Mouse (Mus musculus): ENCODE data around the gene Mbd3. TPM values are rescaled to one million over a fixed set of nuclear protein-coding genes. Genes with fewer than 3 reads are reported as not detected.

Mbd3 gene
- total RNA-seq (2015), result 91.1 and 96.6 TPM in 2 replicates
- total RNA-seq (2017), result 82.8 and 90.8 TPM in 2 replicates

DNA sequence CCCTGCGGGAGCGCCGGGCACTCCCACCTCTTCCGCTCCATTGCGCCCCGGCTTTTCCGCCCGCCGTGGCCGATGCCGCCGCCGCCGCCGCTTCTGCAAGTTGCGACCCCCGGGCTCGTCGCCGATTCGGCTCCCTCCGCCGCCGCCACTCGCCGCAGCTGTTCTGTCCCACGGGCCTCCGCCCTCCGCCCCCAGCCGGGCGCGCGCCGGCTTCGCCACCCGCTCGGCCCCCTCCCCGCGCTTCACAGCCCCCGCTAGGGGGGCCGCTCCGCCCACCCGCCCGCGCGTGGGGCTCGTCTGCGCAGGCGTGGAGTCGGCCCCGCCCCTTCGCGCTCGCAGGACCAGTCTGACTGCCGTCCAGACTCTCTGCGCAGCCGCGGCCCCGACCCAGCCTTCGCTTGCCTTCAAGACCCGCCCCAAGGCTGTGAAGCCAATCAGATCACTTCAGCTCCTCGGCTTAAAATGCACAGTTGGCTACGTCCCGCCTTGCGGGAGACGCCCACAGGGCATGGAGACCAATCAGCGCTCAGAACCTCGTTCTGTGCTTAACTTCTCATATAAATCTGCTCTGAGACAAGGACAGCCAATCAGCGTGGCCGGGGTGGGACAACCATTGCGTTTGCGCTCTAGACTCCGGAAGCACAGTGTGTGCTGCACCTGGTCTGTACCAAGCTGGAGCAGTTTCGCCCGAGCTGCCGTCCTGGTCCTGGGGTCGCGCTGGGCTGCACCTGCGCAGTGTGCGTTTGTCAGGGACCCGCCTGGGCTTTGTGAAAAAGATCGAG, at the start of gene Mbd3:
Gene Mbd3 (minus strand): TSS at position 360 of the 782 bp plus-strand sequence.
- peak; percentile 85 for ATAC-seq (replicated peaks; ENCODE audit: poor library complexity)

DNA sequence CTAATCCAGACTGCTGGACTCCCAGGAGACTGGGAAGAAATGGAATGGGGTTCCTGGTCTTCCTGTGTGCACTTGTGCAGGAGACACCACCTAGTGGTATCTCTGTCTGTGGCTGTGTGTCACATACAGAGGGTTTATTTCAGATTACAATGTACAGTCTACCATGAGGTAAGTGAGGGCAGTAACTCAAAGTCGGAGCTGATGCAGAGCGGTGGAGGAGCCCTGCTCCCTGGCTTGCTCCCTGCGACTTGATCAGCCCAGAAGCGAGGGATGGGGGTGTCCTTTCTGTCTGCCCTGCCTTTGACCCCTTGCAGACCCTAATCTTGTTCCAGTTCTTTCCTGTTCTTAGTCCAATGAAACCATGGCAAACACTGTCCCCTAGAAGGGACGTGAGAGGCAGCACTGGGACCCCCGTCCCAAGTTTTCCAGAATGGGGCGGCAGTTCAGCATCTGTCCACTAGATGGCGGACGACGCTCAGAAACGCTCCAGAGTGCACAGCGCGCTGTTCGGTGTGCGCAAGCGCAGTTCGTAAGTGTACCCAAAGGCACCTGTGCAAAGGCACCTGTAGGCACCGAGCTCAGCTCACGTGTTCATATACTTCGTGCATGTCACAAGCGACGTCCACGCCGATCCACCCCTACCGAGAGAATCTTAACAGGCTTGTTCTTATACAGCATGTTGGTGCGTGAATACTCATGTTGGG, 46.7 kb upstream of the Mbd3 start:
- peak; percentile 86 for ATAC-seq (replicated peaks; ENCODE audit: poor library complexity)

DNA sequence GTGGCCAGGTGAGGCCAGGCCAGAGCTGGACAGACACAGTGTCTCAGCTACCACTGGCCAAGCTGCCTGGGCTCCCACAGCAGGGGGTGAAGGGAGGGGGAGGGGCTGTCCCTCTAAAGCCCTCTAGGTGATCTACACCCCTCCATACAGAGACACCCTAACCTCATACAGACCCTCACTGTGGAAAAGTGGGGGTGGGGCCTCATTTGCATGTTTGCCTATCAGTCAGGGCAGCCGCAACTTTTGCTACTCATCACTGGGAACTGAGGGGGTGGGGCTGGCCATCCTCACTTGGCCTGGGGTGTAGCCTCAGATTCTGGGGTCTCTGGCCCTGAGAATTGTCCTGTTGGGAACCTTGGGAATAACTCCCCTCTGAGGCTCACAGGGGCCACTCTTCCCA, 45.7 kb upstream of the Mbd3 start:
- ATAC-seq (replicated peaks; ENCODE audit: poor library complexity), result no peak

DNA sequence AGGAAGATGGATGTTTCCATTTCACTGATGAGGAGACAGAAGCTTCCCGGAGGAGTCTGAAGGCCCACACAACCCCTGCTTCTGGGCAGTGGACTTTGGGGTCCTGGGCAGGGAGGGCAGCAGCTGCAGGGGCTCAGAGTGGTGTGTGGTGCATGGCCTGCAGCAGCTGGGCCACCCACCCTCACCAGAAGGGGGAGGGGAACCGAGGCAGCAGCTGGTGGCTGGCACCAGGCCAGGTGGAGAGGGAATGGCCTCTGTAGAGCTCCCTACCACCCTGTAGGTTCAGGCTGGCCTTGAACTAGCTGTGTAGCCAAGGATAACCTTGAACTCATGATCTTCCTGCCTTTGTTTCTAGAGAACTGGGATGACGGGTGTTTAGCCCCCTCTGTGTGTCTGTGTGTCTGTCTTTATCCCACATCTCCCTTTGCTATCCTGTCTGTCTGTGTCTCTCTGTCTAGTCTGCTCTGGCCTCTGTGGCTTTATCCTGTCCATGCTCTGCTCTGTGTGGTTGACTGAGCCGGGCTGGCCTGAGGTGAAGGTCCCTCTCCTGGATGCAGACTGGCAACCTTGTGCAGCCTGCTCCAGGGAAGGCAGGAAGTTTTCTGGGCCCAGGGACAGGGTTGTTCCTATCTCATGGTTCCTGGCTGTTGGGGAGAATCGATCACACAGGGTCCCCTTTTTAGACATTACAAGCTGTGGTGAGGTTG, 45.1 kb upstream of the Mbd3 start:
- no peak for ATAC-seq (replicated peaks; ENCODE audit: poor library complexity)

DNA sequence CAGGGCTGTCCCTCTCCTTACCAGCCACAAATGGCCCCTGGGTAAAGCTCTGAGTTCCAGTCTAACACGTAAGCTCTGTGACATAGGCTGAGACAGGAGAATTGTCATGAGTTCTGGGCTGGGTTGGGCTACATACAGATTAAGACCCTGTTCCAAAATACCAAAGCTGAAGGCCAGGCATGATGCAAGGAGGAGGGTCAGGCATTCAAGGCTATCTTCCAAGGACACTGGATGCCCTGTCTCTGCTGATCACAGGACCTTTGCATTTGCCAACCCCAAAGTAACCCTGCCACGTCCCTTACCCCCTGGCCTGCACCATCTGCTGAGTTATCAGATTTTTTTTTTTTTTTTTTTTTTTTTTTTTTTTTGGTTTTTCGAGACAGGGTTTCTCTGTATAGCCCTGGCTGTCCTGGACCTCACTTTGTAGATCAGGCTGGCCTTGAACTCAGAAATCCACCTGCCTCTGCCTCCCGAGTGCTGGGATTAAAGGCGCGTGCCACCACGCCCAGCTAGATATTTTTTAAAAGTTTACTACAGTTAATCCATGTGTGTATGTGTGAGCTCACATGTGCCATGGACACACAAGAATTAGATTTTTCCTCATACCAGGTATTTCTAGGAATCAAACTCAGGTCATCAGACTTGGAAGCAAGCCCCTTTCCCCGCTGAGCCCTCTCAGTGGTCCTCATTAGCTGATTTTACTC, 44.4 kb upstream of the Mbd3 start:
- ATAC-seq (replicated peaks; ENCODE audit: poor library complexity), result no peak

DNA sequence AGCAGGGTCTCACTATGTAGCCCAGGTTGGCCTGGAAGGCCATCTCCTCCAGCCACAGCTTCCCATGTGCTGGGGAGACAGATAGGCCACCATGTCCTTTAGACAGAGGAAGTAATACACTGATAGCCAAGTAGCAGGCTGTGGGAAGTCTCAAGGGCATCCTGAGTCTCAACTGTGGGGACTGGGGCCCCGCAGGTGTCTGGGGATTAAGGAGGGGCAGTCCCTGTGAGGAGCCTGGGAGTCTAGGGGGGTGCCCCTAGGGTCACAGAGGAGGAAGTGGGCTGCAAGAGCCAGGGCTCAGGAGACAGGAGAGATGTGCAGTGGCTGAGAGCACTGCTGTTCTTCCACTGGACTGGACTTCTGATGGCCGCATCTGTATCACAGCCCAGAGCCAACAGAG, 43.6 kb upstream of the Mbd3 start:
- ATAC-seq (replicated peaks; ENCODE audit: poor library complexity), result no peak

DNA sequence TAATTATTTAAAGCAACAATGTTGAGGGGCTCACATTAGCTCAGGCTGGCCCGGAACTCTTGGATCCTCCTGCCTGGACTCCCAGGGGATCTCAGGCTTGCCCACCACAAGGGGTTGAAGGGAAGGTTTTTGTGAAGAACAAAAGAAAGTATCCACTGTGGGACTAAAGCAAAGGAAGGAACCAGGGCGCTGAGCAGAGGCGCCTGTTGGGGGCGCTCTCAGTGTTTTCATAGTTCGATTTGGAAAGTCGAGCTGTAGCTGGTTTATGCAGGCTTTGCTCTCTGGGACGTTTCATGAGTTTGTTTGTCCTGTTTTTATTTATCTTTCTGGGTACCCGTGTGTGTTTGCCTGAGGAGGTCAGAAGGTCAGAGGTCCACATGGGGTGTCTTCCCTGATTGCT, 42.2 kb upstream of the Mbd3 start:
- no peak for ATAC-seq (replicated peaks; ENCODE audit: poor library complexity)

DNA sequence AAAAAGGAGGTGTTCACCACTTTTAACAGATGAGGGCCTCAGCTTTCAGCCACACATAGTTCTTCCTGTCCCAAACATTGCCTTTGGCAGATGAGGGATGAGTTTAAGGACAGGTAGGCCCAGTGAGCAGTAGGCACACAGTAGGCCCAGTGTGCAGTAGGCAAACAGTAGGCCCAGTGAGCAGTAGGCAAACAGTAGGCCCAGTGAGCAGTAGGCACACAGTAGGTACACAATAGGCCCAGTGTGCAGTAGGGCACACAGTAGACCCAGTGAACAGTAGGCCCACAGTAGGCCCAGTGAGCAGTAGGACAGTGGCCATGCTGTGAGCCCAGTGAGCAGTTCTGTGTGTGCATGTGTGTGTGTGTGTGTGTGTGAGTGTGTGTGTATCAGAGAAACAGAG, 40.7 kb upstream of the Mbd3 start:
- ATAC-seq (replicated peaks; ENCODE audit: poor library complexity), result no peak

DNA sequence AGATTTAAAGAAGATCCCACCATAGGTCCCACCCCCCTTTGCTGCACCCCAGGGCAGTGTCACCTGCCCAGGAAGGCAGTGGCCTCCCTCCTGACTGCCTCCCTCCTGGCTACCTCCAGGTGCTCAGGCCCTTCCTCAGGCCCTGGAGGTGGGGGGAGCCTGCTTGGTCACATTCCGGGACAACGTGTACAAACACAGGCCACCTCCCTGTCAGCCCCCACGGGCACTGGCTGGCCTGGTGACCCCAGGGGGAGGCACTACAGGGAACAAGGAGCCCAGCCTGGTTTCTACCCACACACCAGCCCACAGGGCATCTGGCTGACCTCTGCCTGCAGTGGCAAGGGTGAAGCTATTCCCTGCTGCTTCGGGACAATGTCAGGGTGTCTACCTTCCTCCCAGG, 38.6 kb upstream of the Mbd3 start:
- no peak for ATAC-seq (replicated peaks; ENCODE audit: poor library complexity)

DNA sequence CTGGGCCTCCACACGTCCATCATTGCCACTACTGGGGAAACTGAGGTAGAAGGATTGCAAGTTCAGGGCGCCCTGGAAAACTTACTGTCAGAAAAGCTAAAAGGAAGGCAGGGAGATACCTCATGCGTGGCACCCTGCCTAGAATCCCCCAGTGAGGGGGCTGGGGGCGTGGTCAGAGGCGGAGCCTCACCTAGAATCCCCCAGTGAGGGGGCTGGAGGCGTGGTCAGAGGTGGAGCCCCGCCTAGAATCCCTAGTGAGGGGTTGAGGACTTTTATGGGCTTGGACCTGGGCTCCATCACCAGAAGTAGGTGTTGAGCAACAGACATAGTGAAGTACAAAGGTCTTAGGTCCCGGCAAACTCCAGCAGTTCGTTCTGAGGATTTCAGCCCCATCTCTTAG, 36.9 kb upstream of the Mbd3 start:
- no peak for ATAC-seq (replicated peaks; ENCODE audit: poor library complexity)

DNA sequence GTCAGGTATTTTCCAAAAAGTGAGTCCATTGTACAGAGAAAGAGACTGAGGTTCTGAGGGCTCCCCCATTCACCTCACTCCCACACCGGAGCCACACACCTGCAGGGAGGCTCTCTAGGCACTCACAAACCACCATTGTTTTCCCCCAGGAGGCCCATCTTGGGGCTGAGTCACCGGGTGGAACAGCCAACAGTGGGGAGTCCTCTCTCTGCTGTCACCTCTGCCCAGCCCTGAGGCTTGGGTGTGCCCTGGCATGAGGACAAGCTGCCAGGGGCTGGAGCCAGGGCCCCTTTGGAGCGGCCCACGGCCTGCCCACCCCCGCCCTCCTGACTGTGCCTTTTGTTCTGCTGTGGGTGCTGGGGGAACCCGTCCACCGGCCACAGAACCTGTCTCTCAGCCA, 36.4 kb upstream of the Mbd3 start:
- ATAC-seq (replicated peaks; ENCODE audit: poor library complexity), result peak; percentile 32

DNA sequence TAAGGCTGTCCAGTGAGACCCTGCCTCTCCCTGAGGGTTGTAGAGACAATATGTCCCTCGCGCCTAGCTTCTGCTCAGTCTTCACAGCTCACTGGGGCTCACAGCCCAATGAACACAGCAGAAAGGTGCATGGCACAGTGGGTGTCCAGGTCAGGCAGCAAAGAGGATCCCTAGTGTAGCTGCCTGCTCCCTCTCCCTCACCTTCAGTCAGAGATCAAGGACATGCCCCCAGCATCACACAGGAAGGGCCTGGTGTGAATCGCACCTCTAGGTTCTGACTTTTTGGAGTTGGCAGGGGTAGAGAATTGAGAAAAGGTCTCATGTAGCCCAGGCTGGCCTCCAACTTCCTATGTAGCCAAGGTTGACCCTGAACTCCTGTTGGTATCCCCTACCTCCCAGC, 35.5 kb upstream of the Mbd3 start:
- no peak for ATAC-seq (replicated peaks; ENCODE audit: poor library complexity)

DNA sequence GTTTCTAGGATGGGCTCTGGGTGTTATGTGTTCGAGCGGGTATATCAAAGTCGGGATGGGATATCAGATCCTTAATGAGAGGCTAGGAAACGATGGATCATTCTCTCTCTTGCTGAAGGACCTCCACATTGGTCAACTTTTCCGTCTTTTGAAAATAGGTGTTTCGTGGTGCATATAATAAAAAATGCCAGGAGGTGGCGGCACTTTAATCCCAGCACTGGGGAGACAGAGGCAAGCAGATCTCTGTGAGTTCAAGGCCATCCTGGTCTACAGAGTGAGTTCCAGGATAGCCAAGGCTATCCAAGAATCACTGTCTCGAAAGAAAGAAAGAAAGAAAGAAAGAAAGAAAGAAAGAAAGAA, 34.9 kb upstream of the Mbd3 start:
- ATAC-seq (replicated peaks; ENCODE audit: poor library complexity), result no peak; the same call in 1 of the 2 replicates

DNA sequence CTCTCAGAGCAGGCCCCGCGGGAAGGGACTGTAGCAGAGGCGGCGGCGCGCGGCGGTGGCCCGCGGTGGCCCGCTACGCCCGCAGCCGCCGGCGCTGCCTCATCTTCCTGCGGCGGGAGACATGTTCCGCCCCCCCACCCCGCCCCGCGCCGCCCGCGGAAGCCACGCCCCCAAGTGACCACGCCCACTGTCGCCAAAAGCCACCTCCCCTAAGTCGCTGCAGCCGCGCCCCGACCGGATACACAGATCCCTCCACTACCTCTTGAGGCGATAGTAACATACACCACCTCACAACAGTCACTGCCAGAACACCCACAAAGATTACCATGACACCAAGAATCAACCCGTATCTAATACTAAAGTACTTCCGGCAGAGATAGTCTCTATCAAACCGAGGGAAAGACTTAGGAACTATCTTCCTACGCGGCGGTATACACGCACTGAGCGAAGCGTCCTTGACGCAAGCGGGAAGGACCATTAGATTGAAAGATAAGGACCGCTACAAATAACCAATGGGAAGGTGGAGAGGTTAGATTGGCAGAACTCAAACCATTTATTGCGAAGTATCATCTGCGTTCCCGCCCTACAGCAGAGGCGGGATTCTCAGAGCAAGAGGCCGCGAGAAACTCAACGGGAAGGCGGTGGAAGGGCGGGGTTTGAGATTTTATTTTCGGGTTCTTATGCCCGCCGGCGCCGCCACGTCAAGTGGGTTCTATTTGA, 34.3 kb upstream of the Mbd3 start, which contains the start of gene Tcf3:
Gene Tcf3 (minus strand): TSS at position 135 of the 720 bp plus-strand sequence.
- ATAC-seq (replicated peaks; ENCODE audit: poor library complexity), result peak; percentile 89

DNA sequence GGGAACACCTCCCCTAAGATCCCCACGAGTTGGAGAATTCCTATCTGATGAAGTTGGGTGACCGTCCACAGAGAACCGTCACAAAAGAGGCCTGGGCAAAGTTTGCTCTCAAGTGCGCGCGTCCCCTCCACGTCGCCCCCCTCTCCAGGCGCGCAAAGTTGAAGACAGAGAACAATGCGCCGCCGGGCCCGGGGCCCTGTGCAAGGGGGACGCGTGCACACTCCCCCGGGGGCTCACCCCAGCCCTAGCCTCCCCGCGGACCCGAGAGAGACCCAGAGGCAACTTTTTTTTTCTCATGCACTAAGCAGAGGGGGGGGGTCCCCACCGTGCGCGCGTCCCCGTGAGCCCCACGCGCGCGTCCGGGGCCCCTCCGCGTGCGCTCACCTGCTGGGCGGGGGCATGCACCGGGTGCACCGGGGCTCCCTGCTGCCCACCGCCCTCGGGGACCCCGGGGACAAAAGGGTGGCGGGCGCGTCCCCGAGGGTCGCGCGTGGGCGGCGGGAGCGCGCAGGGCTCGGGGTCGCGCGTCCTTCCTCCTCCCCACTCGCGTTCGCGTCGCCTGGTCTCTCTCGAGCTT, 33.7 kb upstream of the Mbd3 start:
- ATAC-seq (replicated peaks; ENCODE audit: poor library complexity), result no peak

DNA sequence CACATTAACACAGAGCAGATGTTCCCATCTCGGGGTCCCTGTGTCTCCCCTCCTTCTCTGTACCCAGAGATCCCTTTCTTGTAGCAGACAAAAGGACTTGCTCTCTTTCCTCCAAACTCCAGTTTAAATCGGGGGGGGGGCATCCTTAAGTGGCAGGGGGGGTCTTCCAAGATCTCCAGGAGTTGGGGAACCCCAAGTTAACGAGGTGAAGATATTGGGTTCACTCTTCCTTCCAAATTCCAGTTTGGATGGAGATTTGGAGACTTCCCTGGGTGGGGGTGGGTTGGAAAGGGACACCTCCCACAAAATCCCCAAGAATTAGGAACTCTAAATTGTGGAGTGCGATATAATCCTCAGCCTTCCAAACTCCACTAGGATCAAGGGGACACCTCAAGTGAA, 33.0 kb upstream of the Mbd3 start:
- no peak for ATAC-seq (replicated peaks; ENCODE audit: poor library complexity)

DNA sequence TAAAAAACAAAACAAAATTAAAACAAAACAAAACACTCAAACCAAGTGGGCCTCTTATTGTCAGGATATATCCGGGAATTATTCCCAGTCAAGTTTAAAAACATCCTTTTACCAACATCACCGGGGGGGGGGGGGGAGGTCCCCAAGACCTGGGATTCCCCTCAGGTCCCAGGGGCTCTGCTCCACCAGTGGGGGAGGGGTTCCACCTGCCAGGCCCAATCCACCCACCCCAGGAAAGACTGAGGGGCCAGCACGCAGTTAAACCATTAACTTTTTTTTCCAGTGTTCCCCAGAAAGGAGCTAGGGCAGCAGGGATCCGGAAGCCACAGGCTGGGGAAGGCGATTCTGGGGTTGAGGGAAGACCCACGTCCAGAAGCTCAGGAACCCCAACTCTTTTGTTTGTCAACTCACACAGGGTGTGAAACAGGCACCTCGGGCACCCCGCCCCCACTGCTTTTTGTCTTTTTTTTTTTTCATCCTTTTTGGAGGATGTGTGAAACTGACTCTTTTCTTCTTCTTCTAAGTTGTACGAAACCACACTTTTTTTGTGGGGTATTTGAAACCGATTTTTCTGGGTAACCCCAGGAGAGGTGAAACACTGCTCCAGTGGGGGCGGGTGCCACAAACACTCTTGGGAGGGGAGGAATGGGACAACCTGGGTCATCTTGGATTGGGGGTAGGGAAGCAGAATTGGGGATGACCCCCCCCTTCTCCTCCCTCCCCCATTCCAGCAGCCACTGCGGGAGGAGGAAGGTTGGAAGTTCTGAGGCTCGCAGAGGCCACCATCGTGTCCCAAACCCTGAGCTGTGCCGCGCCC, 32.4 kb upstream of the Mbd3 start:
- ATAC-seq (replicated peaks; ENCODE audit: poor library complexity), result no peak

DNA sequence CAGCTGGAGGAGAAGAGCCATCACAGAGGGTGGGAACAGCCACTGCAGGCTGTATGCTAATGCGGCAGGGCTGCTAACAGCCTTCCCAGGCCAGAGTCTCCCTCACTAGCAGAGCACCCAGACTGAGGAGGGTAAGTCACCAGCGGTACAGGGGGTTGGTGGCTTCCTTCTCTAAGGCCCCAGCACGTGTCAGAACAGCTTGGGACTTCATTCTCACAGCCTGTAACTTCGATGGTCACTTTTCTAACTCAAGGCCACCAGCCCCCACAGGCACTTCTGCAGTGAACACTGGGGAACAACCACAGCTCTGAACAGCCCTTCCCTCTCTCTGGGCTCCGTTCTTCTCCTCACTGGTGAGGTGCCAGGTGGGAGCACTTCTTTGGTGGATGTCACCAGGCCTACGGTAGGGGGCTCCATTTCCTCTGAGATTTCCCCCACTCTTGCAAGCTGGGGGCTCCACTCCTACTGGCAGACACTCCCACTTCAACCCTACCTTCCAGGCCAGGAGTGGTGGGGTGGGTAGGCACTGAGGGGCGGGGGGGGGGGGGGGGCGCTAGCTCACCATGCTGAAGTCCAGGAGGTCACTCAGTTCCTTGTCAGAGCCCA, 31.1 kb upstream of the Mbd3 start:
- ATAC-seq (replicated peaks; ENCODE audit: poor library complexity), result no peak

DNA sequence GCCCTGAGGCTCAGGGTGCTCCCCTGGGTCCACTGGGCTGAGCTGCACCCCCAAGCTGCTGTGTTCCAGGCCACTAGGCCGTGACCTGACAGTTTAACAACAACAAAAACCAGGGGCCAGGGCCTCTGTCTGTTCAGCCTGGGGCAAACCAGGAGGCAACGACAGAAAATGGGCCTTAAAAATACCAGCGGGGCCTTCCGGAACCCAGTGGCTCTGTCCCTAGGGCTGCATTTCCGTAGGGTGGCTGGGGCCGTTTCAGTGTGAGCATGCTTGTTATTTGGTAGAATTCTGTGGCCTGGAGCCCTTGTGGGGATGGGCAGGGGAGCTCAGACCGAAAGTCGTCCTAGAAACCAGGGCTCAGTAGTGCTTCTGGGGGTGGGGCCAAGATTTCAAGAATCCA, 30.4 kb upstream of the Mbd3 start:
- no peak for ATAC-seq (replicated peaks; ENCODE audit: poor library complexity)

Measured in megakaryocyte progenitor cell, adult 5-6 weeks (primary cell).